Mouse (Mus musculus) adipocyte (in vitro differentiated cells): Measurements from ENCODE around the gene Pfkp.

Experiments
- DNase-seq: peaks from one replicate; pipeline ENCODE4 v3.0.0-alpha.2; 2016; ENCODE audit warnings: low spot score

Gene Pfkp

GRCm38 (mm10) chr13:6602786-6603409, 45.7 kb downstream of the Pfkp start:
- DNase-seq, result no peak

- DNase-seq, result no peak
These were observed 46.9 kb downstream of the Pfkp start for GRCm38 (mm10) chr13:6601676-6602075.

GRCm38 (mm10) chr13:6600626-6601025, 48.0 kb downstream of the Pfkp start:
- no peak for DNase-seq

- no peak for DNase-seq
These were observed 50.8 kb downstream of the Pfkp start for GRCm38 (mm10) chr13:6597801-6598200.

GRCm38 (mm10) chr13:6595403-6595802, 53.2 kb downstream of the Pfkp start:
- no peak for DNase-seq

- no peak for DNase-seq
These were observed 57.7 kb downstream of the Pfkp start for GRCm38 (mm10) chr13:6590846-6591245.

GRCm38 (mm10) chr13:6586009-6586408, 62.6 kb downstream of the Pfkp start:
- DNase-seq, result no peak

- no peak for DNase-seq
These were observed 65.0 kb downstream of the Pfkp start for GRCm38 (mm10) chr13:6583499-6584125.

GRCm38 (mm10) chr13:6575920-6576509, 72.6 kb downstream of the Pfkp start:
- peak; percentile 38 for DNase-seq

GRCm38 (mm10) chr13:6565571-6565970, 83.0 kb downstream of the Pfkp start:
- DNase-seq, result no peak

- DNase-seq, result no peak
These were observed 86.2 kb downstream of the Pfkp start for GRCm38 (mm10) chr13:6562409-6562808.

GRCm38 (mm10) chr13:6557771-6558170, 90.8 kb downstream of the Pfkp start:
- DNase-seq, result peak; percentile 12

GRCm38 (mm10) chr13:6555656-6556055, 92.9 kb downstream of the Pfkp start:
- DNase-seq, result no peak

GRCm38 (mm10) chr13:6553708-6554107, 94.9 kb downstream of the Pfkp start:
- no peak for DNase-seq

GRCm38 (mm10) chr13:6535287-6535932, 113.2 kb downstream of the Pfkp start:
- DNase-seq, result peak; percentile 75

- DNase-seq, result peak; percentile 18
These were observed 115.9 kb downstream of the Pfkp start for GRCm38 (mm10) chr13:6532683-6533082.
